ENCODE assay signal across 17 mouse cellular contexts in genomic region chr7:68097081-68097836, GRCm38 (mm10).
DNase-seq lines count a peak whose midpoint lies in the region; ATAC-seq lines count a peak whose summit lies in the region.
"Had no signal": no experiment of that assay in that cellular context is flagged by ENCODE, and none has a peak within 500 bp of the region (broad histone marks: within the 10 kb centered on the region; RNA-seq: fewer than 3 reads in every experiment).

No protein-coding gene starts in this region.

- H3K4me2 ChIP-seq in heart, embryonic 15.5 days: no peak overlapping the region
- H3K4me2 ChIP-seq in kidney, embryonic 16.5 days (replicated peaks; ENCODE audit: low read depth, low read length): no peak overlapping the region
- no peak overlapping the region for H3K4me2 ChIP-seq in midbrain, embryonic 13.5 days (replicated peaks)
- H3K4me2 ChIP-seq: embryonic facial prominence, embryonic 12.5 days; heart, embryonic 11.5 days; lung, embryonic 14.5 days; midbrain, embryonic 12.5 days had no signal

- H3K9ac ChIP-seq in heart, embryonic 15.5 days: no peak overlapping the region
- no peak overlapping the region for H3K9ac ChIP-seq in kidney, embryonic 16.5 days (replicated peaks; ENCODE audit: low read length)
- no peak overlapping the region for H3K9ac ChIP-seq in midbrain, embryonic 13.5 days (replicated peaks)
- H3K9ac ChIP-seq: embryonic facial prominence, embryonic 12.5 days; lung, embryonic 14.5 days; midbrain, embryonic 12.5 days had no signal

- no peak for DNase-seq in heart, adult 18-20 months
- peak; percentile 34 for DNase-seq in lung, postnatal 10 days
- no peak for DNase-seq in lung, adult 18-20 months
- DNase-seq: cerebellum, adult 2 months; gastrocnemius, postnatal 36 days; lung, embryonic 14.5 days had no signal

- no peaks in the 10 kb centered on the region for H3K9me3 ChIP-seq in heart, embryonic 15.5 days (replicated peaks)
- no peaks in the 10 kb centered on the region for H3K9me3 ChIP-seq in kidney, embryonic 16.5 days (ENCODE audit: low read length)
- H3K9me3 ChIP-seq in midbrain, embryonic 13.5 days: no peaks in the 10 kb centered on the region
- H3K9me3 ChIP-seq: embryonic facial prominence, embryonic 12.5 days; hindbrain, embryonic 10.5 days; midbrain, embryonic 12.5 days had no signal

- 0 out of 2 replicates have a peak overlapping the region, but pooled peaks have one; percentile 12 for H3K27ac ChIP-seq in heart, embryonic 15.5 days
- H3K27ac ChIP-seq in kidney, embryonic 16.5 days (ENCODE audit: low read length): peak overlapping the region; percentile 50; the same call in 1 of the 2 replicates
- no peak overlapping the region for H3K27ac ChIP-seq in midbrain, embryonic 13.5 days
- H3K27ac ChIP-seq: embryonic facial prominence, embryonic 12.5 days; hindbrain, embryonic 10.5 days; macrophage; midbrain, embryonic 12.5 days had no signal

- H3K4me1 ChIP-seq in heart, embryonic 15.5 days (replicated peaks): peaks cover 23% of the 10 kb centered on the region
- peaks cover 28% of the 10 kb centered on the region for H3K4me1 ChIP-seq in kidney, embryonic 16.5 days (ENCODE audit: insufficient read depth, low read length)
- peaks cover 11% of the 10 kb centered on the region for H3K4me1 ChIP-seq in midbrain, embryonic 13.5 days (replicated peaks)
- H3K4me1 ChIP-seq: embryonic facial prominence, embryonic 12.5 days had no signal

- 66% methylated on average over 7 of the region's 7 CpGs for WGBS in heart, embryonic 15.5 days
- 68% methylated on average over 7 of the region's 7 CpGs for whole genome bisulfite sequencing in kidney, embryonic 16.5 days
- WGBS in midbrain, embryonic 13.5 days: 92% methylated on average over 7 of the region's 7 CpGs

- H3K4me3 ChIP-seq in heart, embryonic 15.5 days: no peak overlapping the region
- H3K4me3 ChIP-seq in kidney, embryonic 16.5 days (ENCODE audit: low read length): no peak overlapping the region
- no peak overlapping the region for H3K4me3 ChIP-seq in midbrain, embryonic 13.5 days (replicated peaks)
- H3K4me3 ChIP-seq: embryonic facial prominence, embryonic 12.5 days; hindbrain, embryonic 10.5 days; midbrain, embryonic 12.5 days had no signal

- ATAC-seq in heart, embryonic 15.5 days (replicated peaks; ENCODE audit: insufficient number of reproducible peaks, insufficient read depth, low FRiP score, low read depth): no peak
- peak; percentile 78 for ATAC-seq in kidney, embryonic 16.5 days (ENCODE audit: low FRiP score, low TSS enrichment)
- no peak for ATAC-seq in megakaryocyte-erythroid progenitor cell, adult 5-6 weeks (replicated peaks; ENCODE audit: low FRiP score, low TSS enrichment, poor library complexity, severe bottlenecking)
- no peak for ATAC-seq in midbrain, embryonic 13.5 days
- ATAC-seq: activated CD4-positive, CD25-positive, alpha-beta regulatory T cell, adult 4 months; Patski had no signal

- 0 out of 2 replicates have a peak, but pooled peaks cover 3% of the 10 kb centered on the region for H3K36me3 ChIP-seq in heart, embryonic 15.5 days
- H3K36me3 ChIP-seq in kidney, embryonic 16.5 days (ENCODE audit: insufficient read depth, low read length): 0 out of 2 replicates have a peak, but pooled peaks cover 2% of the 10 kb centered on the region
- no peaks in the 10 kb centered on the region for H3K36me3 ChIP-seq in midbrain, embryonic 13.5 days
- H3K36me3 ChIP-seq: embryonic facial prominence, embryonic 12.5 days; midbrain, embryonic 12.5 days had no signal

- no peaks in the 10 kb centered on the region for H3K27me3 ChIP-seq in heart, embryonic 15.5 days
- no peaks in the 10 kb centered on the region for H3K27me3 ChIP-seq in kidney, embryonic 16.5 days (ENCODE audit: insufficient read depth, low read length)
- no peaks in the 10 kb centered on the region for H3K27me3 ChIP-seq in midbrain, embryonic 13.5 days
- H3K27me3 ChIP-seq: embryonic facial prominence, embryonic 12.5 days; midbrain, embryonic 12.5 days; Patski had no signal
